Mouse (Mus musculus) testis, adult 2 months (tissue): ENCODE data around the gene Spata3. TPM values are rescaled to one million over a fixed set of nuclear protein-coding genes. Genes with fewer than 3 reads are reported as not detected.

Source experiments
- H3K27ac ChIP-seq: fragments of 200-500 bp; 2 replicates; pipeline ENCODE4 v1.5.1; 2012; ENCODE audit warnings: low read depth, low read length; ENCODE audit not compliant: control insufficient read depth, insufficient read depth
- H3K27me3 ChIP-seq: fragments of 200-500 bp; 2 replicates; pipeline ENCODE4 v1.6.1; 2012; ENCODE audit warnings: mild to moderate bottlenecking, low read length, moderate library complexity; ENCODE audit not compliant: control insufficient read depth, insufficient read depth
- H3K36me3 ChIP-seq: fragments of 200-500 bp; 2 replicates; pipeline ENCODE4 v1.6.1; 2012; ENCODE audit warnings: mild to moderate bottlenecking, low read length; ENCODE audit not compliant: control insufficient read depth, insufficient read depth
- H3K4me1 ChIP-seq: fragments of 200-500 bp; 2 replicates; pipeline ENCODE4 v1.6.1; 2012; ENCODE audit warnings: low read length; ENCODE audit not compliant: control insufficient read depth, insufficient read depth
- H3K4me3 ChIP-seq: fragments of 200-500 bp; 2 replicates; pipeline ENCODE4 v1.5.1; 2012; ENCODE audit warnings: low read depth, mild to moderate bottlenecking, low read length, moderate library complexity, mixed read lengths; ENCODE audit not compliant: control insufficient read depth
- CTCF ChIP-seq: fragments of 200-500 bp; IDR thresholded peaks from 2 replicates; pipeline ENCODE4 v1.5.1; 2012; ENCODE audit warnings: low read depth, mild to moderate bottlenecking, inconsistent platforms, low read length, moderate library complexity; ENCODE audit not compliant: control insufficient read depth, insufficient read depth, insufficient replicate concordance
- POLR2A ChIP-seq: fragments of 200-500 bp; IDR thresholded peaks from 2 replicates; pipeline ENCODE4 v1.6.1; 2012; ENCODE audit warnings: low read depth, mild to moderate bottlenecking, inconsistent platforms, low read length, moderate library complexity; ENCODE audit not compliant: control insufficient read depth
- polyA plus RNA-seq: library from polyadenylated mRNA; depleted of rRNA; stranded (reverse); fragments of >200 nt; gene quantifications from 2 replicates; pipeline ENCODE4 v1.2.3, GENCODE M21; 2012; rRNA removed

Spata3 gene
- polyA plus RNA-seq, 1 experiment: 1,457 TPM

DNA sequence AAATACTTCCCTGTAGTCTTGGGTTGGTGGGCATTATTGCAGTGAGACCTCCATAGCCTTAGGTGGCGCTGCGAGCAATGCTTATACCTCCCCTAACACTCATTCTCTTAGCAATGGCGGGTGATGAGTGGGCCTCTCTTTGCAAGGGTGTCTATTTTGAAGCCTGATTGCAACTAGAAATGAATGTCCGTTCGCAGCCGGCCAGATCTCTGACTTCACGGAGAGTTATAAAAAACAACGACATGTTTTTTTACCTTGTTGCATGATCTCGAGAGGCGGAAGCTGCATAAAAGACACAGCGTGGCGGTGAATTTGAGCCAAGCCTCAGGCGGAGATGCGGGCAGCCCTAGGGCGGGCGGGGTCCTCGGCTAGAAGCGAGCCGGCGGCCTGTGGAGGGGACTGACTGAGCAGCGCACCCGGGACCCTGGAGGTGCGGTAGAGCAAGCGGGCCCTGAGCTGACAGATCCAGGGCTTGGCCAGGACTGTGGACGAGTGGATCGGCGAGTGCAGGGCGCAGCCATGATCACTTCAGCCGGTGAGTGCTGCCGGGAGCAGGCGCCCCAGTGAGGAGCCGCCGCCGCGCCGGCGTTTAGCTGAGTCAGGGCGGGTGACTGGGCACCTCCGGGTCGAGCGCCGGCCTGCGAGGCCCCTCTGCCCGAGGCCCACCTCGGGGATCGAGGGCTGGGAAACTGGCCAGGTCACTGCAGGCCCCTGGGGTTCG, 47.8 kb downstream of the Spata3 start, which contains the start of gene Psmd1:
TSS of gene Psmd1 (plus strand) at position 117 of the 721 bp plus-strand sequence.
- no peaks in the 10 kb centered on the region for H3K36me3 ChIP-seq
- H3K4me1 ChIP-seq: peaks cover 7% of the 10 kb centered on the region
- no peaks in the 10 kb centered on the region for H3K27me3 ChIP-seq
- peak within 1 kb of the TSS; percentile 79 for H3K27ac ChIP-seq
- peak within 1 kb of the TSS; percentile 92 for H3K4me3 ChIP-seq
- peak; percentile 71; the same call in 1 of the 2 replicates for TF ChIP-seq CTCF
- peak; percentile 75 for TF ChIP-seq POLR2A

DNA sequence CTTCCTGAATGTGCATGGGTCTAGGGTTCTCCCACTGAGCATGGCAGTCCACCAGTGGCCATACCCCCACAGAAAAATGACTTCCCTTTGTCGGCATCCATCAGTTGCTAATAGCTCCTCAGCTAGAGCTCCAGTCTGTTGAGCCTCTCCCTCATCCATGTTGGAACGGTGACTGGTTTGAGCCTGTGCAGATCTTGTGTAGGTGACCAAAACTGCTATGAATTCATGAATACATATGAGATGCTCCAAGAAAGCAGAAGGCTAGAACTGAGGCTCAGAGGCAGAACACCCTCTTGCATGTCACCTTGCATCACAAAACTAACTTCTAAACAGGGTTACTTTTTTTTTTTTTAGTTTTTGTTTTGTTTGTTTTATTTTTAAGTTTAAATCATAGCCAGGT, 59.9 kb downstream of the Spata3 start:
- Histone ChIP-seq H3K4me3 (no peak overlapping the region), H3K27me3 (no peaks in the 10 kb centered on the region), H3K4me1 (no peaks in the 10 kb centered on the region), H3K36me3 (no peaks in the 10 kb centered on the region; the same call in none of the 2 replicates), H3K27ac (no peak overlapping the region)
- TF ChIP-seq POLR2A (no peak), CTCF (no peak)

Other genes with a start within 250 kb of the Spata3 start
- 0.35 TPM in 1 of 2 replicates, not detected in the other for gene A630001G21Rik, start 238.2 kb upstream of the Spata3 start, polyA plus RNA-seq
- 38.6 and 41.4 TPM in 2 replicates for gene Cab39, start 223.4 kb upstream of the Spata3 start, polyA plus RNA-seq
- 69.6 and 72.5 TPM in 2 replicates for gene Itm2c, start 122.5 kb upstream of the Spata3 start, polyA plus RNA-seq
- 1.6 TPM in 2 replicates for gene 4933407L21Rik, start 88.3 kb upstream of the Spata3 start, polyA plus RNA-seq
- 4.2 and 5.2 TPM in 2 replicates for gene Gpr55, start 55.8 kb upstream of the Spata3 start, polyA plus RNA-seq
- gene 2810459M11Rik, start 29.0 kb downstream of the Spata3 start, polyA plus RNA-seq: 0.18 and 0.19 TPM in 2 replicates
- 34.6 and 44.0 TPM in 2 replicates for gene Psmd1, start 47.6 kb downstream of the Spata3 start, polyA plus RNA-seq
- gene Htr2b, start 95.2 kb downstream of the Spata3 start, polyA plus RNA-seq: 0.05 and 0.07 TPM in 2 replicates
- 2.6 and 3.1 TPM in 2 replicates for gene Gm21972, start 116.8 kb downstream of the Spata3 start, polyA plus RNA-seq
- gene Armc9, start 138.0 kb downstream of the Spata3 start, polyA plus RNA-seq: 36.5 and 38.2 TPM in 2 replicates